Mouse (Mus musculus): ENCODE results near the gene Map3k20. TPM values are rescaled to one million over a fixed set of nuclear protein-coding genes. Genes with fewer than 3 reads are reported as not detected.
A peak's percentile ranks its signal among the peaks of the same experiment; 100 is the strongest.

Map3k20 gene
- polyA plus RNA-seq, 1 experiment from 2014 or later = 8.2 TPM

GRCm38 (mm10) chr2:72308351-72308750 lies 22.9 kb downstream of the Map3k20 start:
- Histone ChIP-seq H3K27ac (replicated peaks) (no peak overlapping the region), H3K9me3 (replicated peaks) (0 out of 2 replicates have a peak, but pooled peaks cover 4% of the 10 kb centered on the region), H3K27me3 (ENCODE audit: low read depth, poor library complexity, severe bottlenecking) (no peaks in the 10 kb centered on the region), H3K4me1 (0 out of 2 replicates have a peak, but pooled peaks cover 5% of the 10 kb centered on the region), H3K4me3 (no peak overlapping the region), H3K36me3 (peaks cover 10% of the 10 kb centered on the region)
- 92% methylated on average over 5 of the region's 5 CpGs for WGBS
- no peak for DNase-seq (ENCODE audit: low spot score)

- no peak for DNase-seq (ENCODE audit: low spot score)
- no peak overlapping the region for H3K4me3 ChIP-seq
- 86% methylated on average over 5 of the region's 5 CpGs for WGBS
- peaks cover 10% of the 10 kb centered on the region for H3K36me3 ChIP-seq
- 0 out of 2 replicates have a peak overlapping the region, but pooled peaks have one; percentile 33 for H3K27ac ChIP-seq (replicated peaks)
- H3K4me1 ChIP-seq = 0 out of 2 replicates have a peak, but pooled peaks cover 7% of the 10 kb centered on the region
- H3K9me3 ChIP-seq (replicated peaks) = 0 out of 2 replicates have a peak, but pooled peaks cover 4% of the 10 kb centered on the region
- no peaks in the 10 kb centered on the region for H3K27me3 ChIP-seq (ENCODE audit: low read depth, poor library complexity, severe bottlenecking)
Measured at GRCm38 (mm10) chr2:72308981-72309380, 23.5 kb downstream of the Map3k20 start.

- H3K27me3 ChIP-seq (ENCODE audit: low read depth, poor library complexity, severe bottlenecking) = no peaks in the 10 kb centered on the region
- no peaks in the 10 kb centered on the region for H3K9me3 ChIP-seq (replicated peaks)
- H3K4me3 ChIP-seq = no peak overlapping the region
- DNase-seq (ENCODE audit: low spot score) = no peak
- H3K36me3 ChIP-seq = no peaks in the 10 kb centered on the region
- H3K4me1 ChIP-seq = 0 out of 2 replicates have a peak, but pooled peaks cover 7% of the 10 kb centered on the region
- WGBS = 83% methylated on average over 8 of the region's 8 CpGs
- H3K27ac ChIP-seq (replicated peaks) = no peak overlapping the region
Measured at GRCm38 (mm10) chr2:72311486-72311885, 26.0 kb downstream of the Map3k20 start.

GRCm38 (mm10) chr2:72313312-72313711 lies 27.9 kb downstream of the Map3k20 start:
- H3K4me1 ChIP-seq = 0 out of 2 replicates have a peak, but pooled peaks cover 7% of the 10 kb centered on the region
- H3K27ac ChIP-seq (replicated peaks) = no peak overlapping the region
- 81% methylated on average over 11 of the region's 11 CpGs for WGBS
- no peak overlapping the region for H3K4me3 ChIP-seq
- H3K36me3 ChIP-seq = no peaks in the 10 kb centered on the region
- DNase-seq (ENCODE audit: low spot score) = no peak
- no peaks in the 10 kb centered on the region for H3K9me3 ChIP-seq (replicated peaks)
- no peaks in the 10 kb centered on the region for H3K27me3 ChIP-seq (ENCODE audit: low read depth, poor library complexity, severe bottlenecking)

- Histone ChIP-seq H3K27ac (replicated peaks) (no peak overlapping the region), H3K9me3 (replicated peaks) (no peaks in the 10 kb centered on the region), H3K27me3 (ENCODE audit: low read depth, poor library complexity, severe bottlenecking) (no peaks in the 10 kb centered on the region), H3K4me1 (peaks cover 20% of the 10 kb centered on the region), H3K4me3 (no peak overlapping the region), H3K36me3 (no peaks in the 10 kb centered on the region)
- 77% methylated on average over 4 of the region's 4 CpGs for WGBS
- no peak for DNase-seq (ENCODE audit: low spot score)
Measured at GRCm38 (mm10) chr2:72318421-72318820, 33.0 kb downstream of the Map3k20 start.

GRCm38 (mm10) chr2:72319028-72319798 lies 33.8 kb downstream of the Map3k20 start:
- Histone ChIP-seq H3K27ac (replicated peaks) (no peak overlapping the region), H3K4me3 (no peak overlapping the region), H3K9me3 (replicated peaks) (no peaks in the 10 kb centered on the region), H3K27me3 (ENCODE audit: low read depth, poor library complexity, severe bottlenecking) (no peaks in the 10 kb centered on the region), H3K4me1 (peaks cover 19% of the 10 kb centered on the region), H3K36me3 (no peaks in the 10 kb centered on the region)
- WGBS = 92% methylated on average over 7 of the region's 7 CpGs
- DNase-seq (ENCODE audit: low spot score) = no peak

- Histone ChIP-seq H3K36me3 (no peaks in the 10 kb centered on the region), H3K27me3 (ENCODE audit: low read depth, poor library complexity, severe bottlenecking) (no peaks in the 10 kb centered on the region), H3K27ac (replicated peaks) (no peak overlapping the region), H3K4me3 (no peak overlapping the region), H3K9me3 (replicated peaks) (no peaks in the 10 kb centered on the region), H3K4me1 (peaks cover 21% of the 10 kb centered on the region)
- no peak for DNase-seq (ENCODE audit: low spot score)
- 76% methylated on average over 2 of the region's 2 CpGs for WGBS
Measured at GRCm38 (mm10) chr2:72320661-72321060, 35.2 kb downstream of the Map3k20 start.

GRCm38 (mm10) chr2:72321591-72321990 lies 36.2 kb downstream of the Map3k20 start:
- WGBS = 72% methylated on average over 5 of the region's 5 CpGs
- H3K27ac ChIP-seq (replicated peaks) = no peak overlapping the region
- DNase-seq (ENCODE audit: low spot score) = no peak
- no peak overlapping the region for H3K4me3 ChIP-seq
- peaks cover 30% of the 10 kb centered on the region for H3K4me1 ChIP-seq
- H3K36me3 ChIP-seq = no peaks in the 10 kb centered on the region
- H3K9me3 ChIP-seq (replicated peaks) = no peaks in the 10 kb centered on the region
- H3K27me3 ChIP-seq (ENCODE audit: low read depth, poor library complexity, severe bottlenecking) = no peaks in the 10 kb centered on the region

GRCm38 (mm10) chr2:72322681-72323353 lies 37.4 kb downstream of the Map3k20 start:
- WGBS = 75% methylated on average over 11 of the region's 11 CpGs
- Histone ChIP-seq H3K27me3 (ENCODE audit: low read depth, poor library complexity, severe bottlenecking) (no peaks in the 10 kb centered on the region; the same call in 1 of the 2 replicates), H3K4me3 (no peak overlapping the region), H3K27ac (replicated peaks) (no peak overlapping the region), H3K9me3 (replicated peaks) (no peaks in the 10 kb centered on the region), H3K4me1 (peaks cover 36% of the 10 kb centered on the region), H3K36me3 (no peaks in the 10 kb centered on the region)
- no peak for DNase-seq (ENCODE audit: low spot score)

GRCm38 (mm10) chr2:72324436-72324835 lies 39.0 kb downstream of the Map3k20 start:
- Histone ChIP-seq H3K27me3 (ENCODE audit: low read depth, poor library complexity, severe bottlenecking) (no peaks in the 10 kb centered on the region; the same call in 1 of the 2 replicates), H3K4me3 (no peak overlapping the region), H3K9me3 (replicated peaks) (no peaks in the 10 kb centered on the region), H3K27ac (replicated peaks) (no peak overlapping the region), H3K36me3 (no peaks in the 10 kb centered on the region), H3K4me1 (peaks cover 44% of the 10 kb centered on the region)
- 90% methylated on average over 12 of the region's 12 CpGs for WGBS
- no peak for DNase-seq (ENCODE audit: low spot score)

- Histone ChIP-seq H3K9me3 (replicated peaks) (no peaks in the 10 kb centered on the region), H3K4me3 (no peak overlapping the region), H3K27ac (replicated peaks) (no peak overlapping the region), H3K27me3 (ENCODE audit: low read depth, poor library complexity, severe bottlenecking) (no peaks in the 10 kb centered on the region; the same call in 1 of the 2 replicates), H3K4me1 (peaks cover 41% of the 10 kb centered on the region), H3K36me3 (no peaks in the 10 kb centered on the region)
- 54% methylated on average over 6 of the region's 6 CpGs for WGBS
- no peak for DNase-seq (ENCODE audit: low spot score)
Measured at GRCm38 (mm10) chr2:72326491-72326890, 41.1 kb downstream of the Map3k20 start.

GRCm38 (mm10) chr2:72328435-72328834 lies 43.0 kb downstream of the Map3k20 start:
- Histone ChIP-seq H3K9me3 (replicated peaks) (no peaks in the 10 kb centered on the region), H3K27ac (replicated peaks) (no peak overlapping the region), H3K4me3 (no peak overlapping the region), H3K36me3 (no peaks in the 10 kb centered on the region), H3K27me3 (ENCODE audit: low read depth, poor library complexity, severe bottlenecking) (no peaks in the 10 kb centered on the region; the same call in 1 of the 2 replicates), H3K4me1 (peaks cover 26% of the 10 kb centered on the region)
- no peak for DNase-seq (ENCODE audit: low spot score)
- WGBS = 43% methylated on average over 3 of the region's 3 CpGs
